ENCODE assay signal across 8 mouse cellular contexts in the genomic region with DNA sequence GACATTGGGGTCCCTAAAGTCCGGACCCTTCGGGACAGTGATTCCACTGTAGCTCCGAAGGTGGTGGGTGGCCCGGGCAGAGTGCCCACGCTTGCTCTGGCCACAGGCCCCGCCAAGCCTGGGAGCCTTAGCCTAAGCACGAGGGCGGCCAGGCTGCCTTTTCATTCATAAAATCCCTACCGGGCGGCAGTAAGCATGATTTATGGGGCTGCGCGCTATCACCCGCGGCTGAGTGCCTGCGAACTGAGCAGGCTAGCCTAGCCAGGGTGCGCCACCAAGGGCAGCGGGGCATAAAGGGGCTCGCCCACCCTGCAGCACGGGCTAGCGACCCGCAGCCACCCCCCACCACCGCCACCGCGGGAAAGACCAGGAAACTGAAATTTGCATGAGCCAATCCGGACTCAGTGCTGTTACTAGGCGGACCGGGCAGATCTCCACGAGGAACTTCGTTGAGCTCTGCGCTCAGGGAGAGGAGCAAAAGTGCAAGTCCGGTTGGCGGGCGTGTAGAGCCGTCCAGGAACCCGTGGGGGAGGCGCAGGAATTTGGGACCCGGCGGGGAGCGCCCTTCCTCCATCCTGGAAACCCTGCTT. TPM values are rescaled to one million over a fixed set of nuclear protein-coding genes. Genes with fewer than 3 reads are reported as not detected.
DNase-seq lines count a peak whose midpoint lies in the region; ATAC-seq and TF ChIP-seq lines count a peak whose summit lies in the region.

No protein-coding gene starts in this region.

- peaks cover 15% of the 10 kb centered on the region for H3K9me3 ChIP-seq in CH12.LX (replicated peaks; ENCODE audit: low read length)
- no peaks in the 10 kb centered on the region for H3K9me3 ChIP-seq in forebrain, embryonic 16.5 days (ENCODE audit: control insufficient read depth, low read length)

- H3K27ac ChIP-seq in CH12.LX (ENCODE audit: insufficient read depth, low read depth): no peak overlapping the region
- peak overlapping the region; percentile 19 for H3K27ac ChIP-seq in forebrain, embryonic 16.5 days (ENCODE audit: low read length)

- TF ChIP-seq RAD21 in CH12.LX (IDR thresholded peaks at IDR 0.05; ENCODE audit: low read depth, low read length): no peak

- H3K9ac ChIP-seq in CH12.LX (ENCODE audit: insufficient read depth, low read depth): no peak overlapping the region
- H3K9ac ChIP-seq in forebrain, embryonic 16.5 days (replicated peaks; ENCODE audit: low read depth, low read length): peak overlapping the region; percentile 39

- peaks cover 86% of the 10 kb centered on the region for H3K27me3 ChIP-seq in CH12.LX (replicated peaks)
- peaks cover 40% of the 10 kb centered on the region for H3K27me3 ChIP-seq in forebrain, embryonic 16.5 days (replicated peaks; ENCODE audit: control insufficient read depth, insufficient read depth, low read length)

- no peaks in the 10 kb centered on the region for H3K79me2 ChIP-seq in CH12.LX (replicated peaks; ENCODE audit: control insufficient read depth, extremely low read depth, insufficient read depth, poor library complexity, severe bottlenecking)

- no peak for TF ChIP-seq POLR2A in CH12.LX (IDR thresholded peaks at IDR 0.05; ENCODE audit: low read depth, low read length)

- DNase-seq in CH12.LX (ENCODE audit: extremely low read depth): peak; percentile 52
- DNase-seq in adrenal gland, postnatal 36 days: peak; percentile 93 to 95
- peak; percentile 88 to 91 for DNase-seq in heart, postnatal 14 days
- peak; percentile 85 for DNase-seq in large intestine, adult 2 months (ENCODE audit: low read depth, low spot score)
- peak; percentile 94 for DNase-seq in lung, postnatal 10 days
- peak; percentile 77 for DNase-seq in ovary, postnatal 36 days (ENCODE audit: low spot score)
- peak; percentile 80 for DNase-seq in urinary bladder, adult 2 months (ENCODE audit: low spot score)

- peak; percentile 57 for ATAC-seq in forebrain, embryonic 16.5 days

- no peak for TF ChIP-seq EP300 in CH12.LX (IDR thresholded peaks at IDR 0.05; ENCODE audit: low read length)

- in situ Hi-C loops in CH12.LX (cut with MboI; ENCODE audit: low pct_ligation_motif_present, low pct_unique_long_range_greater_than_20kb, low sequenced_read_pairs): no loop called here

- WGBS in forebrain, embryonic 16.5 days: under 1% methylated on average over 39 of the region's 39 CpGs
- WGBS in large intestine, adult 2 months: under 1% methylated on average over 39 of the region's 39 CpGs

- peak overlapping the region; percentile 35 for H3K4me2 ChIP-seq in CH12.LX (ENCODE audit: insufficient read depth, low read depth, poor library complexity, severe bottlenecking)
- peak overlapping the region; percentile 92 for H3K4me2 ChIP-seq in forebrain, embryonic 16.5 days (ENCODE audit: low read length)

- peak overlapping the region in 2 of 3 experiments; percentile 13 to 31 for H3K4me3 ChIP-seq in CH12.LX (replicated peaks in 1 of 3; ENCODE audit: low read depth in 2 of 3, low read length in 2 of 3, poor library complexity in 1 of 3)
- peak overlapping the region; percentile 33 for H3K4me3 ChIP-seq in forebrain, embryonic 16.5 days (replicated peaks; ENCODE audit: low read length)

- peaks cover 0 to 21% of the 10 kb centered on the region in 2 experiments; a peak in 3 of 4 replicates for H3K4me1 ChIP-seq in CH12.LX (ENCODE audit: control insufficient read depth in 1 of 2, insufficient read depth in 2 of 2)
- H3K4me1 ChIP-seq in forebrain, embryonic 16.5 days (replicated peaks; ENCODE audit: control insufficient read depth, insufficient read depth, low read length): peaks cover 59% of the 10 kb centered on the region

- intact Hi-C loops in heart, postnatal 14 days (cut with DNase I): no loop called here

- dilution Hi-C loops in CH12.LX (cut with MboI; ENCODE audit: extremely low pct_ligation_motif_present, extremely low pct_unique_long_range_greater_than_20kb, low sequenced_read_pairs): no loop called here

- no peaks in the 10 kb centered on the region for H3K36me3 ChIP-seq in CH12.LX (replicated peaks in 1 of 2; ENCODE audit: control insufficient read depth in 1 of 2, insufficient read depth in 1 of 2, low read length in 1 of 2)
- H3K36me3 ChIP-seq in forebrain, embryonic 16.5 days (ENCODE audit: control insufficient read depth, insufficient read depth): no peaks in the 10 kb centered on the region

- TF ChIP-seq CTCF in CH12.LX (conservative IDR thresholded peaks at IDR 0.05 in 1 of 2, IDR thresholded peaks at IDR 0.05 in 1 of 2; ENCODE audit: low read depth in 2 of 2, low read length in 2 of 2): no peak

TF ChIP-seq in CH12.LX, 34 proteins besides CTCF, POLR2A, EP300 and RAD21:
- TF ChIP-seq NRF1 (IDR thresholded peaks at IDR 0.05; ENCODE audit: low read depth, low read length) (no peak), ELF1 (IDR thresholded peaks at IDR 0.05; ENCODE audit: low read depth, low read length) (no peak), BHLHE40 (IDR thresholded peaks at IDR 0.05; ENCODE audit: low read depth, low read length) (peak; percentile 35; the same call in 1 of the 2 replicates)

RNA-seq across cellular contexts. Expression of a gene that starts 1.6 kb away (rescaled TPM):
- total RNA-seq in CH12.LX (2012; rRNA removed) (0.13 and 0.34 TPM in 2 replicates), CH12.LX (2014; rRNA removed) (0.08 TPM in 1 of 2 replicates, not detected in the other)
- 0.11 and 0.16 TPM in 2 replicates for polyA plus RNA-seq in CH12.LX (2012; ENCODE audit: insufficient read length, low read depth)
- total RNA-seq in adrenal gland, postnatal 36 days (2021): 100 to 1,000 TPM; 121 to 178 TPM
- 31.4 and 40.7 TPM in 2 replicates for polyA plus RNA-seq in forebrain, embryonic 16.5 days (2015; fragmentation: Nextera tagmentation; extraction: Ambion mirVana)
- 10 to 100 TPM; 37.2 to 58.8 TPM for total RNA-seq in heart, postnatal 14 days (2021)
- polyA plus RNA-seq in large intestine, adult 2 months (2012; rRNA removed): 91.0 and 101 TPM in 2 replicates
- polyA plus RNA-seq in urinary bladder, adult 2 months (2012; rRNA removed): 79.1 and 96.1 TPM in 2 replicates

RNA-seq across cellular contexts. Expression of a gene that starts 26.4 kb away (rescaled TPM):
- total RNA-seq in CH12.LX (2012; rRNA removed): 10.2 and 10.7 TPM in 2 replicates
- total RNA-seq in CH12.LX (2014; rRNA removed): 3.9 and 4.0 TPM in 2 replicates
- polyA plus RNA-seq in CH12.LX (2012; ENCODE audit: insufficient read length, low read depth): 8.5 and 14.3 TPM in 2 replicates
- 10 to 100 TPM; 20.5 to 24.1 TPM for total RNA-seq in adrenal gland, postnatal 36 days (2021)
- polyA plus RNA-seq in forebrain, embryonic 16.5 days (2015; fragmentation: Nextera tagmentation; extraction: Ambion mirVana): 36.7 and 42.8 TPM in 2 replicates
- total RNA-seq in heart, postnatal 14 days (2021): 10 to 100 TPM; 14.0 to 14.3 TPM
- 20.9 and 24.0 TPM in 2 replicates for polyA plus RNA-seq in large intestine, adult 2 months (2012; rRNA removed)
- 48.1 and 48.3 TPM in 2 replicates for polyA plus RNA-seq in urinary bladder, adult 2 months (2012; rRNA removed)

RNA-seq across cellular contexts. Expression of a gene that starts 45.0 kb away (rescaled TPM):
- total RNA-seq in CH12.LX (2012; rRNA removed) (not detected in 2 replicates), CH12.LX (2014; rRNA removed) (not detected in 2 replicates)
- not detected in 2 replicates for polyA plus RNA-seq in CH12.LX (2012; ENCODE audit: insufficient read length, low read depth)
- not detected for total RNA-seq in adrenal gland, postnatal 36 days (2021)
- polyA plus RNA-seq in forebrain, embryonic 16.5 days (2015; fragmentation: Nextera tagmentation; extraction: Ambion mirVana): 11.6 and 19.7 TPM in 2 replicates
- total RNA-seq in heart, postnatal 14 days (2021): not detected
- polyA plus RNA-seq in large intestine, adult 2 months (2012; rRNA removed): 6.7 and 24.6 TPM in 2 replicates
- not detected in 2 replicates for polyA plus RNA-seq in urinary bladder, adult 2 months (2012; rRNA removed)

Comparison
In these comparisons a context has a peak if more than half of its experiments do, and no peak if none do; other contexts are left out.
1. RNA of a gene that starts 1.6 kb away (polyA plus RNA-seq): 91.0 to 101 TPM in large intestine, adult 2 months, 79.1 to 96.1 TPM in urinary bladder, adult 2 months and 31.4 to 40.7 TPM in forebrain, embryonic 16.5 days; 0.11 to 0.16 TPM in CH12.LX; every median in the first group is over 10 times any median in the second.
2. Peak in every context shown above with its lines, with median percentiles within 50 percentile points of each other: DNase-seq.